Mouse (Mus musculus) thymus, adult 2 months (tissue): ENCODE data around the gene Mid1ip1.

Source experiments
- CTCF ChIP-seq: fragments of 200-500 bp; IDR thresholded peaks from 2 replicates; pipeline ENCODE4 v1.5.1; 2012; ENCODE audit warnings: mild to moderate bottlenecking, control low read depth, low read length, moderate library complexity, borderline replicate concordance; ENCODE audit not compliant: control insufficient read depth, poor library complexity, insufficient read depth; ENCODE audit errors: extremely low read depth
- POLR2A ChIP-seq: fragments of 200-500 bp; IDR thresholded peaks from 2 replicates; pipeline ENCODE4 v1.6.1; 2012; ENCODE audit warnings: mild to moderate bottlenecking, low read length, control low read depth, moderate library complexity; ENCODE audit not compliant: control insufficient read depth, poor library complexity, insufficient read depth; ENCODE audit errors: extremely low read depth

- TF ChIP-seq CTCF (no peak), POLR2A (no peak)
Observed at GRCm38 (mm10) chrX:10720391-10720790, 5.6 kb downstream of the Mid1ip1 start.
